Mouse (Mus musculus) Patski (cell line): ENCODE results near the gene Ttll11. TPM values are rescaled to one million over a fixed set of nuclear protein-coding genes. Genes with fewer than 3 reads are reported as not detected.

ENCODE experiments used
- ATAC-seq: fragments of 100-300 bp; one replicate; pipeline ENCODE4 v1.8.0; 2021
- CTCF ChIA-PET: fragments of 350-600 bp; sonication (Branson Sonifier 250); formaldehyde crosslinking; loops from one replicate; lab custom pipeline; 2022; ENCODE audit warnings: inconsistent platforms; lab: Charles Lee
- POLR2A ChIA-PET: fragments of 350-600 bp; sonication (Branson Sonifier 250); formaldehyde crosslinking; loops from one replicate; lab custom pipeline; 2022; ENCODE audit warnings: antibody characterized with exemption, inconsistent platforms; lab: Charles Lee
- DNase-seq: peaks from one replicate; pipeline ENCODE4 v3.0.0-alpha.2; 2011; ENCODE audit warnings: low read depth, low spot score
- H3K27me3 ChIP-seq: fragments of 371-371 bp; one replicate; pipeline ENCODE4 v1.5.1; 2021
- CTCF ChIP-seq: fragments of 100-300 bp; IDR thresholded peaks from one replicate; pipeline ENCODE4 v1.5.1; 2021
- in situ Hi-C: fragments of 300-500 bp; cut with MboI; formaldehyde crosslinking; loops from 3 replicates; pipeline ENCODE4 v1.11.1; 2018; ENCODE audit warnings: low pct_unique_long_range_greater_than_20kb, mixed read lengths
- polyA plus RNA-seq: library from polyadenylated mRNA; unstranded; gene quantifications from one replicate; pipeline ENCODE4 v1.2.3, GENCODE M21; 2021

Ttll11 gene
- polyA plus RNA-seq, 1 experiment from 2014 or later, result 2.4 TPM

- H3K27me3 ChIP-seq, result no peaks in the 10 kb centered on the region
- in situ Hi-C loops, result no loop called here
- no peak for ATAC-seq
- ChIA-PET CTCF (interaction anchor here (1.2 kb wide), 2 partner anchors 158 to 226 kb away, joined by 3 read pairs; no protein-coding TSS in a partner anchor), POLR2A (no interaction called here)
- DNase-seq, result no peak
- TF ChIP-seq CTCF, result no peak
Measured at GRCm38 (mm10) chr2:35882336-35882987, 97.3 kb downstream of the Ttll11 start.

- in situ Hi-C loops, result no loop called here
- TF ChIP-seq CTCF, result no peak
- ATAC-seq (no peak), DNase-seq (no peak)
- no peaks in the 10 kb centered on the region for H3K27me3 ChIP-seq
- ChIA-PET CTCF (no interaction called here), POLR2A (no interaction called here)
Measured at GRCm38 (mm10) chr2:35881896-35882295, 97.8 kb downstream of the Ttll11 start.

- in situ Hi-C loops, result no loop called here
- ChIA-PET POLR2A (no interaction called here), CTCF (no interaction called here)
- DNase-seq, result no peak
- TF ChIP-seq CTCF, result no peak
- ATAC-seq, result no peak
- no peaks in the 10 kb centered on the region for H3K27me3 ChIP-seq
Measured at GRCm38 (mm10) chr2:35880362-35880761, 99.4 kb downstream of the Ttll11 start.

DNA sequence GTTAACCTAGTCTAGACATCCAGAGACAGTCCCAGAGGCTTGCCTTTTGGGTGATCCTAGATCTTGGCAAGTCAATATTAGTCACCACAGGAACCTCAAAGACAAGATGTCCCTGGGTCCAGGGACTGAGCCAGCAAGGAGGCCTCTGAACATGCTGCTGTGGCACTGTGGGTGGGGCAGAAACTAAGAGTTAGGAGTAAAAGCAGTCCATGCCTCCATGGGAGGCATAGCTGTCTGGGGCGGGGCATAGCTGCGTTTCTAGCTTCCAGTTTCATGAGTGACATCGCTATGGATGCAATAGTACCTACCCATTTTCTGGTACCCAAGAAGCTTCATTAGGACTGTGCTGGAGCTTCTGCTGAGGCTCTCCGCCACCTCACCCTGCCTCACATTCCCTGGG lies 99.8 kb downstream of the Ttll11 start:
- CTCF ChIA-PET, result no interaction called here
- ATAC-seq, result no peak
- in situ Hi-C loops, result no loop called here

GRCm38 (mm10) chr2:35878506-35878905 lies 101.2 kb downstream of the Ttll11 start:
- ATAC-seq (no peak), DNase-seq (no peak)
- in situ Hi-C loops, result no loop called here
- ChIA-PET CTCF (no interaction called here), POLR2A (no interaction called here)
- TF ChIP-seq CTCF, result no peak
- no peaks in the 10 kb centered on the region for H3K27me3 ChIP-seq

More for the DNA sequence above, 99.8 kb downstream of the Ttll11 start:
- no peak for DNase-seq
- no peak for TF ChIP-seq CTCF
- POLR2A ChIA-PET, result no interaction called here
- H3K27me3 ChIP-seq, result no peaks in the 10 kb centered on the region

GRCm38 (mm10) chr2:35875572-35875971 lies 104.1 kb downstream of the Ttll11 start:
- ChIA-PET POLR2A (no interaction called here), CTCF (interaction anchor here (0.8 to 2.4 kb wide), 5 partner anchors 12 to 214 kb away, joined by 3 to 5 read pairs (median 4); no protein-coding TSS in a partner anchor)
- no peaks in the 10 kb centered on the region for H3K27me3 ChIP-seq
- ATAC-seq (no peak), DNase-seq (no peak)
- in situ Hi-C loops, result no loop called here
- TF ChIP-seq CTCF, result no peak

DNA sequence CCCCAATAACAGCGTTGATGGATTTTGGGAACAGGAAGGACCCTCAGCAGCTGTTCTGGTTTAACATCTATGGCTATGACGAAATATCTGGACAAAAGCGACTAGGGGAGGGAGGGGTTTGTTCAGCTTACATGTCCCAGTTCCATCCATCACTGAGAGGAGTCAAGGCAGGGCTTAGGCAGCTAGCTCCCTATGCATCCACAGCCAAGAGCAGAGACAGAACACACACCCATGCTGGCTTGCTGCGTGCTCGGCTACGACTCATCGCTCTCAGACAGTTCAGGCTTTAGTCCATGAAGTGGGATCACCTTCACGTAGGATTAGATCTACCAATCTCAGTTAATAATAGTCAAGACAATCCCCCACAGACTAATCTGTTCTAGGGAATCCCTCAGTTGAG lies 105.3 kb downstream of the Ttll11 start:
- no peak for DNase-seq
- H3K27me3 ChIP-seq, result no peaks in the 10 kb centered on the region
- in situ Hi-C loops, result no loop called here
- TF ChIP-seq CTCF, result no peak
- CTCF ChIA-PET, result interaction anchor here (1.2 to 2.4 kb wide), 2 partner anchors 11 to 14 kb away, joined by 4 to 5 read pairs; no protein-coding TSS in a partner anchor
- POLR2A ChIA-PET, result interaction anchor here (2.0 kb wide), 1 partner anchor 15 kb away, joined by 6 read pairs; no protein-coding TSS in a partner anchor
- ATAC-seq, result no peak

DNA sequence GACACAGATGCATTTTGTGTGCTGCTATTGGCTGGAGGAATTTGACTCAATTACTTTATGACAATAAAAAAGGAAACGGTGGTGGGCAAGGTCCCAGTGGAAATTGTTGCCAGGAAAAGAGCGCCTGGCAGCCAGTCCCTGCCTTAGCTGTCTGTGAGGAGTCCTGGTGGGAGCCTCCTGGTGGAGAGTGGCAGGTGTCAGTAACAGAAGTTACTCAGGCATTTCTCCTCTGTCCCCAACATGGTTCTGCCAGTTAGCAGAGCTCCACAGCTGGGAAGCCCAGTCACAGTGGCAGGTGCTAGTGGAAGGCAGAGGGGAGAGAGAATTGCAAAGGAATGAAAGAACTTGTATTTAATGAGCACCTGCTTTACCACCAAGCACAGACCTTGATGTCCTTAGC lies 110.5 kb downstream of the Ttll11 start:
- no peak for TF ChIP-seq CTCF
- no peaks in the 10 kb centered on the region for H3K27me3 ChIP-seq
- ATAC-seq (no peak), DNase-seq (no peak)
- ChIA-PET CTCF (interaction anchor here (0.6 to 1.2 kb wide), 2 partner anchors 14 to 29 kb away, joined by 3 to 4 read pairs; no protein-coding TSS in a partner anchor), POLR2A (interaction anchor here (0.5 kb wide), 1 partner anchor 29 kb away, joined by 3 read pairs; no protein-coding TSS in a partner anchor)
- in situ Hi-C loops, result no loop called here

DNA sequence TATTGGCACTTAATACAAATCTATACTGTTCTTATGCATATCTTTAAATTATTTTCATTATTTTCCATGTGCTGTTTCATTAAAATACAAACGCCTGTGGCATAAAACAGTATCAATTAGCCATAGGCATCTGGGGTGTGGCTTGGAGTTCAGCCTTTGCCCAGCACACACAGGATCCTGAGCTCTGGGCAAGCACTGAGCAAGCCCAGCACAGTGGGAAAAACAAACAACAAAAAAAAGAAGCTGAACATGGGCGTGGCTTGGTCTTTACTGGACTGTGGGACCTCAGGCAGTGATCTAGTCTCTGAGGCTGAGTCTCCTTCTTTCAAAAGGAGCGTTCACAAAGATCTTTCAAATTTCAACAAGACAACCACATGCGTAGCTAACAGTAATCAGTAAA lies 116.4 kb downstream of the Ttll11 start:
- CTCF ChIA-PET, result interaction anchor here (0.7 to 1.7 kb wide), 3 partner anchors 11 to 35 kb away, joined by 3 to 4 read pairs (median 4); no protein-coding TSS in a partner anchor
- DNase-seq (no peak), ATAC-seq (no peak)
- H3K27me3 ChIP-seq, result no peaks in the 10 kb centered on the region
- POLR2A ChIA-PET, result no interaction called here
- in situ Hi-C loops, result no loop called here
- TF ChIP-seq CTCF, result no peak

DNA sequence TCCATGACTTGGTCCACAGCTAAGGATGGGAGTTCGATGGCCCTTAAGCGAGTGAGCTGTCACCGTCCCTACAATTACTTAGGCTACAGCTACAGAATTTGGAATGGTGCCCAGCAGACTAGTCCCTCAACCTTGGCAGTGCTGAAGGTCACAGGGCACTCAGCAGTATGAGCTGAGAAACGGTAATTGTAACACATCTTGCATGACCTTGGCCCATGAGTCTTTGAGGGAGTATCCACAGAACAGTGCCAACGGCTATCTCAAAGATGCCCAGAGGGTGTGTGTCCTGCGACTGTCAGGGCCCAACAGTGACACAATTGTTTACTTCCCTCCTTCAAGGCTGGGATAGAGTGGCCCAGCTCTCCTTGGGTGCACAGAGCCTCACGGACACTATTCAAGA lies 118.5 kb downstream of the Ttll11 start:
- no peaks in the 10 kb centered on the region for H3K27me3 ChIP-seq
- CTCF ChIA-PET, result interaction anchor here (0.8 to 1.7 kb wide), 3 partner anchors 15 to 211 kb away, joined by 3 read pairs; no protein-coding TSS in a partner anchor
- DNase-seq (no peak), ATAC-seq (no peak)
- POLR2A ChIA-PET, result interaction anchor here (0.7 kb wide), 1 partner anchor 11 kb away, joined by 3 read pairs; no protein-coding TSS in a partner anchor
- in situ Hi-C loops, result no loop called here
- TF ChIP-seq CTCF, result no peak

- no peaks in the 10 kb centered on the region for H3K27me3 ChIP-seq
- no peak for ATAC-seq
- ChIA-PET CTCF (interaction anchor here (1.2 kb wide), 1 partner anchor 15 kb away, joined by 3 read pairs; no protein-coding TSS in a partner anchor), POLR2A (interaction anchor here (1.6 kb wide), 1 partner anchor 13 kb away, joined by 6 read pairs; no protein-coding TSS in a partner anchor)
- in situ Hi-C loops, result no loop called here
- TF ChIP-seq CTCF, result no peak
- DNase-seq, result no peak
Measured at GRCm38 (mm10) chr2:35860394-35860744, 119.3 kb downstream of the Ttll11 start.
